Mouse (Mus musculus): ENCODE data around the gene D630003M21Rik. TPM values are rescaled to one million over a fixed set of nuclear protein-coding genes. Genes with fewer than 3 reads are reported as not detected.

D630003M21Rik gene
- polyA plus RNA-seq, 1 experiment: 0.34 TPM

DNA sequence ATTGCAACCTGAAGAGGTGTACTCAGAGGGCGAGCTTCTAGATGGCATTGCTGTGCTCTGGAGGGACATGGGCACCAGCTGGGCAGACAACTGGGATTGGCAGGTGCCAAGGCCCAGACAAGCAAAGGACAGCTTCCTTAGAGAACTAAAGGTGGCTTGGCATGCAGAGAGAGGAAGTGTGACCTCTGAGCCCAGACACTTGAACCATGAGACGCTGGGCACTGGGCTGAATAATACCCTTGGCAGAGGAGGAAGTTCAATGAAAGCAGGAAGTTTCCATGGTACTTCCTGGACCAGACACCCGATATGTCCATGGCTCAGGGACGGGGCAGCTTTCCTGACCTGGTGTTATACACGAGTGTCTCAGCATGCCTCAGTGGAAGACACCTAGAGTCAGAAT lies 54.6 kb downstream of the D630003M21Rik start:
- H3K4me3 ChIP-seq (ENCODE audit: low read depth, low read length): no peak overlapping the region
- H3K4me1 ChIP-seq (ENCODE audit: control insufficient read depth, insufficient read depth, low read length): peaks cover 2% of the 10 kb centered on the region
- no peak overlapping the region for H3K27ac ChIP-seq (ENCODE audit: insufficient read depth, low read length)
- no peaks in the 10 kb centered on the region for H3K27me3 ChIP-seq (ENCODE audit: control insufficient read depth, insufficient read depth, low read length, poor library complexity, severe bottlenecking)
- no peak overlapping the region for H3K9ac ChIP-seq (ENCODE audit: low read depth, poor library complexity, severe bottlenecking)
- TF ChIP-seq CTCF (IDR thresholded peaks at IDR 0.05; ENCODE audit: low read depth, low read length) (no peak), EP300 (IDR thresholded peaks at IDR 0.05; ENCODE audit: insufficient read depth, low read depth, low read length) (no peak), POLR2A (IDR thresholded peaks at IDR 0.05; ENCODE audit: insufficient read depth, low read length) (no peak)
- H3K9me3 ChIP-seq (replicated peaks; ENCODE audit: control insufficient read depth, insufficient read depth, low read length, poor library complexity, severe bottlenecking): no peaks in the 10 kb centered on the region
- no peaks in the 10 kb centered on the region for H3K36me3 ChIP-seq (ENCODE audit: control insufficient read depth, insufficient read depth, low read length, poor library complexity, severe bottlenecking)

DNA sequence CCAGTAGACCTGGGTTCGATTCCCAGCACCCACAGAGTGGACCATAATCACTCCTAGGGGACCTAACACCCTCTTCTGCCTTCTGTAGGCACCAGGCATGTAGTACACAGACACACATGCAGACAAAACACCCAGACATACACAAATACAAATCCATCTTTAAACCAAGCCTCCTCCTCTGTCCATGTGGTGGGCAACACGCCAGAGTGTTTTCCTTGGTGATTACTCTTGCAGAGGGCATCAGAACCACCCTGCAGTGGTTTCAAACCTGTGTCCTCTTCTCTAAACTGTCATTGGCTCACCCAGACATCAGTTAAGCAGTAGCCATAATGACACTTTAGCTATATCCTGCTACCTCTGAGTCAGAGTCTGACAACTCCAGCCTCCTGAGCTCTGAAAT lies 58.6 kb downstream of the D630003M21Rik start:
- TF ChIP-seq POLR2A (IDR thresholded peaks at IDR 0.05; ENCODE audit: insufficient read depth, low read length) (no peak), CTCF (IDR thresholded peaks at IDR 0.05; ENCODE audit: low read depth, low read length) (no peak)
- H3K27ac ChIP-seq (ENCODE audit: insufficient read depth, low read length): no peak overlapping the region
- H3K4me1 ChIP-seq (ENCODE audit: control insufficient read depth, insufficient read depth, low read length): peaks cover 2% of the 10 kb centered on the region
- H3K9ac ChIP-seq (ENCODE audit: low read depth, poor library complexity, severe bottlenecking): no peak overlapping the region
- no peaks in the 10 kb centered on the region for H3K27me3 ChIP-seq (ENCODE audit: control insufficient read depth, insufficient read depth, low read length, poor library complexity, severe bottlenecking)
- H3K36me3 ChIP-seq (ENCODE audit: control insufficient read depth, insufficient read depth, low read length, poor library complexity, severe bottlenecking): no peaks in the 10 kb centered on the region
- no peaks in the 10 kb centered on the region for H3K9me3 ChIP-seq (replicated peaks; ENCODE audit: control insufficient read depth, insufficient read depth, low read length, poor library complexity, severe bottlenecking)
- H3K4me3 ChIP-seq (ENCODE audit: low read depth, low read length): no peak overlapping the region

DNA sequence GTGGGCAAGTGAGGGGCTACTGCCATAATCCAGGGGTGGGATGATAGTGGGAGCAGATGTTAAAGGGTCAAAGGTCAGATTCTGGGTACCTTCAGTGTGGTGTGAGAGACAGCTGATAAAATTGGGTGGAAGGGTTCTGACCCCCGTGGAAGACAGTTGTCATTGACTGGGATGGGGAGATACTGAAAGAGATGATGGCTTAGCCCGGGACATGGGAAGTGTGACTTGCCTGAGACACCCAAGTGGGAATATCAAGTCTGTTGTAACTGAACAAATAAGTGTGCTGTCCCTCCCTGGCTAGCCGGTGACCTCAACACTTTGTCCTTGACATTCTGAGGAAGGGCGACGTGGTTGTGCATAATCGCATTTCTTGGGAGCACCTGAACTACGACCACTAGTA lies 59.3 kb downstream of the D630003M21Rik start:
- Histone ChIP-seq H3K4me3 (ENCODE audit: low read depth, low read length) (no peak overlapping the region), H3K9ac (ENCODE audit: low read depth, poor library complexity, severe bottlenecking) (no peak overlapping the region), H3K36me3 (ENCODE audit: control insufficient read depth, insufficient read depth, low read length, poor library complexity, severe bottlenecking) (no peaks in the 10 kb centered on the region), H3K9me3 (replicated peaks; ENCODE audit: control insufficient read depth, insufficient read depth, low read length, poor library complexity, severe bottlenecking) (no peaks in the 10 kb centered on the region), H3K4me1 (ENCODE audit: control insufficient read depth, insufficient read depth, low read length) (peaks cover 2% of the 10 kb centered on the region), H3K27me3 (ENCODE audit: control insufficient read depth, insufficient read depth, low read length, poor library complexity, severe bottlenecking) (no peaks in the 10 kb centered on the region), H3K27ac (ENCODE audit: insufficient read depth, low read length) (no peak overlapping the region)
- TF ChIP-seq POLR2A (IDR thresholded peaks at IDR 0.05; ENCODE audit: insufficient read depth, low read length) (no peak), CTCF (IDR thresholded peaks at IDR 0.05; ENCODE audit: low read depth, low read length) (no peak), EP300 (IDR thresholded peaks at IDR 0.05; ENCODE audit: insufficient read depth, low read depth, low read length) (no peak)

DNA sequence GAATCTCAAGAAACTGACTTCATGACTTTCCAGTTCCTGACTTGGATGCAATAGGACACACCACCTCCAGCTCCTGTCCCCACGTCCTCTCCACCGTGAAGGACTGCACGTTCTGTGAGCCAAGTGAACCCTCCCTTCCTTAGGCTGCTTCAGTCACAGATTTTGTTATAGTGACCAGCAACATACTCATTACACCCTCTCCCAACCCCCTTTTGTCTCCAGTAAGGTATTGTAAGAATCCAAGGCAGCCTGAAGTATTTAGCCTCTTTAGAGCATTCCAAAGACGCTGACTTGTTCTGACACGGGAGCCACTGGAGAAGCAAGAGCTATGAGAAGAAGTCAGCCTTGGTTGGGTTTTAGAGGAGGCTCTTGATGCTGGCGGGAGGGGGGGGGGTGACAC lies 59.7 kb downstream of the D630003M21Rik start:
- H3K4me1 ChIP-seq (ENCODE audit: control insufficient read depth, insufficient read depth, low read length): peaks cover 2% of the 10 kb centered on the region
- no peak overlapping the region for H3K27ac ChIP-seq (ENCODE audit: insufficient read depth, low read length)
- TF ChIP-seq CTCF (IDR thresholded peaks at IDR 0.05; ENCODE audit: low read depth, low read length) (no peak), EP300 (IDR thresholded peaks at IDR 0.05; ENCODE audit: insufficient read depth, low read depth, low read length) (no peak), POLR2A (IDR thresholded peaks at IDR 0.05; ENCODE audit: insufficient read depth, low read length) (no peak)

DNA sequence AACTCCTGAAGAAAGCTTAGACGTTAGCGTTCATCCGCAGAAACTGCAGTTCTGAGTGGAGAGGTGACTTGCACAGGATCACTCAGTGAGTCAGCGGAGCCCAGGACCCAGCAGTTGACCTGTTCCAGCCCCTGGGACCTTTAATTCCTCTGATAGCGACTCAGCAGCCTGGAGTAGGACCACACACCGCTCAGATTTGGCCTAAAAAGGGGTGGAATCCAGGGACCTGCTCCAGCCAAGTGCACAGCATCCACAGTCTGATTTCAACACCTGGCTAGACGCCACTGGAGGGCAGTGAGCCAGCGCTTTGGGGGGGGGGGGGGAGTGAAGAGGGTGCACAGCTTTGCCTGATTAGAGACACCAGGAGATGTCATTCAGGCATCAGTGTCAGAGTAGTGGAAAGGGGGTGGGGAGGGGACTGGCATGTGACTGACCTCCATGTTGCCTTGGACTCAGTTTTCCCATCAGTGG lies 60.2 kb downstream of the D630003M21Rik start:
- Histone ChIP-seq H3K27me3 (ENCODE audit: control insufficient read depth, insufficient read depth, low read length, poor library complexity, severe bottlenecking) (no peaks in the 10 kb centered on the region), H3K4me3 (ENCODE audit: low read depth, low read length) (no peak overlapping the region), H3K9me3 (replicated peaks; ENCODE audit: control insufficient read depth, insufficient read depth, low read length, poor library complexity, severe bottlenecking) (no peaks in the 10 kb centered on the region), H3K9ac (ENCODE audit: low read depth, poor library complexity, severe bottlenecking) (no peak overlapping the region), H3K4me1 (ENCODE audit: control insufficient read depth, insufficient read depth, low read length) (peaks cover 2% of the 10 kb centered on the region), H3K36me3 (ENCODE audit: control insufficient read depth, insufficient read depth, low read length, poor library complexity, severe bottlenecking) (no peaks in the 10 kb centered on the region), H3K27ac (ENCODE audit: insufficient read depth, low read length) (no peak overlapping the region)
- TF ChIP-seq EP300 (IDR thresholded peaks at IDR 0.05; ENCODE audit: insufficient read depth, low read depth, low read length) (no peak), CTCF (IDR thresholded peaks at IDR 0.05; ENCODE audit: low read depth, low read length) (no peak), POLR2A (IDR thresholded peaks at IDR 0.05; ENCODE audit: insufficient read depth, low read length) (no peak)

More for the DNA sequence above, 59.7 kb downstream of the D630003M21Rik start:
- no peak overlapping the region for H3K9ac ChIP-seq (ENCODE audit: low read depth, poor library complexity, severe bottlenecking)
- H3K36me3 ChIP-seq (ENCODE audit: control insufficient read depth, insufficient read depth, low read length, poor library complexity, severe bottlenecking): no peaks in the 10 kb centered on the region
- no peaks in the 10 kb centered on the region for H3K27me3 ChIP-seq (ENCODE audit: control insufficient read depth, insufficient read depth, low read length, poor library complexity, severe bottlenecking)
- H3K9me3 ChIP-seq (replicated peaks; ENCODE audit: control insufficient read depth, insufficient read depth, low read length, poor library complexity, severe bottlenecking): no peaks in the 10 kb centered on the region
- H3K4me3 ChIP-seq (ENCODE audit: low read depth, low read length): no peak overlapping the region

DNA sequence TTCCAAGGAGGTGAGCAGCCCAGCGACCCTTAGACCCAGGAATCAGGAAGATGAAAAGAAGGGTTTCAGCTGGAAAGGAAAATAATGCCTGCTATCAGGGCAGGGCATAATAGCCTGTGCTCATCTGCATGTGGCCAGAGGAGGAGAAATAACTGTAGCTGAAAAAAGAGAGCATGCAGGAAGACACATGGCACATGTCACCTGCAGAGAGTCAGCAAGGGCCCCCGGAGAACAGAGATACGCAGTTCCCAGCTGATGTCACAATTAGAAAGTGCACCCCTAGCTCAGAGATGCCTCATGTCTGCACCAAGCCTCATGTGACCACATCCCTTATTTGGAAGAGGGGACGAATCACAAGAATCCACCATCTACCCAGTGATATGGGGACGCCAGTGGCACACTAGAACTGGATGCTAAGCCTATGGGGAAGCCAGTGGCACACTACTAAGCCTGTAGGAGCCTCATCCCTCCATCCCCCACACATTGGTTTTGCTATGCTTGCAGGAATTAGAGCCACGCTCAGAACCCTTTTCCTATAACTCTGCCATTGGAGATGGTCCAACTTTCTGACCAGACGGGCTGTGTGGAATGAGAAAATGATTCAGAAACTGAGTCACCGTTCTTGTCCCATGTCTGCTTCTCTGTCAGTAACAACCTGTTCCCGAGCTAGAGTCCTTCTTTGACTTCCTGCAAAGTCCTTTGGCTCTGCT lies 61.4 kb downstream of the D630003M21Rik start:
- Histone ChIP-seq H3K4me1 (ENCODE audit: control insufficient read depth, insufficient read depth, low read length) (peaks cover 2% of the 10 kb centered on the region), H3K9me3 (replicated peaks; ENCODE audit: control insufficient read depth, insufficient read depth, low read length, poor library complexity, severe bottlenecking) (no peaks in the 10 kb centered on the region), H3K4me3 (ENCODE audit: low read depth, low read length) (no peak overlapping the region), H3K27ac (ENCODE audit: insufficient read depth, low read length) (no peak overlapping the region), H3K27me3 (ENCODE audit: control insufficient read depth, insufficient read depth, low read length, poor library complexity, severe bottlenecking) (no peaks in the 10 kb centered on the region), H3K9ac (ENCODE audit: low read depth, poor library complexity, severe bottlenecking) (no peak overlapping the region), H3K36me3 (ENCODE audit: control insufficient read depth, insufficient read depth, low read length, poor library complexity, severe bottlenecking) (no peaks in the 10 kb centered on the region)
- TF ChIP-seq POLR2A (IDR thresholded peaks at IDR 0.05; ENCODE audit: insufficient read depth, low read length): no peak
- no peak for TF ChIP-seq EP300 (IDR thresholded peaks at IDR 0.05; ENCODE audit: insufficient read depth, low read depth, low read length)
- TF ChIP-seq CTCF (IDR thresholded peaks at IDR 0.05; ENCODE audit: low read depth, low read length): no peak

Data from ES-Bruce4 (cell line).